ENCODE assay signal across 24 mouse cellular contexts in the genomic region with DNA sequence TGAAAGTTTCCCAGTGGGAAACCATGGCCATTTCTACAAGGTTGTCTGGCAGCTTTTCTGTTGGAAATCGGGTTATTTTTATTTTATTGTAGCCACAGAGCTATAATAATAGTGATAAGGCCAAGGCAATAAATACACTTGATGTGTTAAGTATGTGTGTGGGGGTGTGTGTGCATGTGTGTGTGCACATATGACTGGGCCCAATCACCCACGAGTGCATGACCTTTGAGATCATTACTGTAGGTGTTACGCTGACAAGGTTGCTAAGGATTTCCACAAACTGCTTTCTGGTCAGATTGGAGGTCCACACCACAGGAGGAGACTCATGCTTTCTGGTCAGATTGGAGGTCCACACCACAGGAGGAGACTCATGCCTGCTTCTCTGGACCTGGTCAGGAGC. TPM values are rescaled to one million over a fixed set of nuclear protein-coding genes. Genes with fewer than 3 reads are reported as not detected.
DNase-seq lines count a peak whose midpoint lies in the region; ATAC-seq and TF ChIP-seq lines count a peak whose summit lies in the region.
"Had no signal": no experiment of that assay in that cellular context is flagged by ENCODE, and none has a peak within 500 bp of the region (broad histone marks: within the 10 kb centered on the region; RNA-seq: fewer than 3 reads in every experiment).

No protein-coding gene starts in this region.

- H3K4me3 ChIP-seq in midbrain, embryonic 11.5 days (ENCODE audit: low read depth, low read length): no peak overlapping the region
- no peak overlapping the region for H3K4me3 ChIP-seq in midbrain, postnatal 0 days (ENCODE audit: low read depth, low read length)
- no peak overlapping the region for H3K4me3 ChIP-seq in intestine, embryonic 16.5 days (ENCODE audit: low read length)
- H3K4me3 ChIP-seq: embryonic facial prominence, embryonic 13.5 days; embryonic facial prominence, embryonic 15.5 days; erythroblast, embryonic 14.5 days; forebrain, embryonic 10.5 days; forebrain, embryonic 12.5 days had no signal

- H3K4me1 ChIP-seq in midbrain, embryonic 11.5 days (ENCODE audit: control insufficient read depth, insufficient read depth, low read length): peaks cover 5% of the 10 kb centered on the region; the same call in 1 of the 2 replicates
- H3K4me1 ChIP-seq in midbrain, postnatal 0 days (ENCODE audit: insufficient read depth, low read length): no peaks in the 10 kb centered on the region
- no peaks in the 10 kb centered on the region for H3K4me1 ChIP-seq in intestine, embryonic 16.5 days (ENCODE audit: control insufficient read depth, insufficient read depth, low read length)
- H3K4me1 ChIP-seq: embryonic facial prominence, embryonic 13.5 days; embryonic facial prominence, embryonic 15.5 days had no signal

- WGBS in midbrain, embryonic 11.5 days: 93% methylated on average over 3 of the region's 3 CpGs
- 97% methylated on average over 3 of the region's 3 CpGs for WGBS in midbrain, postnatal 0 days
- 69% methylated on average over 3 of the region's 3 CpGs for WGBS in intestine, embryonic 16.5 days

- H3K27ac ChIP-seq in midbrain, embryonic 11.5 days (ENCODE audit: low read depth, low read length): no peak overlapping the region
- H3K27ac ChIP-seq in midbrain, postnatal 0 days (ENCODE audit: low read depth, low read length): no peak overlapping the region
- no peak overlapping the region for H3K27ac ChIP-seq in intestine, embryonic 16.5 days (ENCODE audit: low read length)
- H3K27ac ChIP-seq: embryonic facial prominence, embryonic 13.5 days; embryonic facial prominence, embryonic 15.5 days; forebrain, embryonic 10.5 days; forebrain, embryonic 12.5 days had no signal

- ATAC-seq in midbrain, embryonic 11.5 days (ENCODE audit: low FRiP score): no peak
- no peak for ATAC-seq in midbrain, postnatal 0 days (ENCODE audit: low FRiP score)
- ATAC-seq in intestine, embryonic 16.5 days: peak; percentile 74
- ATAC-seq in CD4-positive, CD25-positive, alpha-beta regulatory T cell, adult 4 months: no peak
- ATAC-seq: forebrain, embryonic 14.5 days; forebrain, embryonic 16.5 days had no signal

- H3K4me2 ChIP-seq in midbrain, embryonic 11.5 days: no peak overlapping the region
- no peak overlapping the region for H3K4me2 ChIP-seq in midbrain, postnatal 0 days (ENCODE audit: low read depth, low read length, poor library complexity, severe bottlenecking)
- H3K4me2 ChIP-seq in intestine, embryonic 16.5 days (ENCODE audit: low read depth, low read length): no peak overlapping the region
- H3K4me2 ChIP-seq: embryonic facial prominence, embryonic 13.5 days; embryonic facial prominence, embryonic 15.5 days; forebrain, embryonic 12.5 days had no signal

- no peaks in the 10 kb centered on the region for H3K9me3 ChIP-seq in midbrain, embryonic 11.5 days (ENCODE audit: control insufficient read depth, low read length)
- H3K9me3 ChIP-seq in midbrain, postnatal 0 days (ENCODE audit: low read length): no peaks in the 10 kb centered on the region
- no peaks in the 10 kb centered on the region for H3K9me3 ChIP-seq in intestine, embryonic 16.5 days (ENCODE audit: control insufficient read depth, low read length)
- H3K9me3 ChIP-seq: embryonic facial prominence, embryonic 13.5 days; embryonic facial prominence, embryonic 15.5 days; forebrain, embryonic 10.5 days; forebrain, embryonic 12.5 days had no signal

- no peaks in the 10 kb centered on the region for H3K36me3 ChIP-seq in midbrain, embryonic 11.5 days (ENCODE audit: control insufficient read depth, insufficient read depth, low read length)
- H3K36me3 ChIP-seq in midbrain, postnatal 0 days (ENCODE audit: insufficient read depth, low read length): no peaks in the 10 kb centered on the region
- H3K36me3 ChIP-seq in intestine, embryonic 16.5 days (ENCODE audit: control insufficient read depth, insufficient read depth, low read length): no peaks in the 10 kb centered on the region
- H3K36me3 ChIP-seq: embryonic facial prominence, embryonic 13.5 days; embryonic facial prominence, embryonic 15.5 days; forebrain, embryonic 10.5 days; forebrain, embryonic 12.5 days had no signal

- DNase-seq in midbrain, embryonic 11.5 days (ENCODE audit: low spot score, missing footprints): peak; percentile 54
- DNase-seq in midbrain, postnatal 0 days (ENCODE audit: low spot score): no peak
- no peak for DNase-seq in spleen, postnatal 4 days (ENCODE audit: low spot score in 2 of 2)
- DNase-seq: adrenal gland, adult 2 months; adrenal gland, postnatal 10 days; adrenal gland, postnatal 25 days; cerebellum, adult 11 months; cerebellum, adult 18-20 months; cerebellum, adult 8-10 months; cerebellum, adult 9-11 months; cerebellum, postnatal 14 days; cerebellum, postnatal 36 days; embryo, embryonic 11 days had no signal

- H3K9ac ChIP-seq in midbrain, embryonic 11.5 days (ENCODE audit: low read length): no peak overlapping the region
- no peak overlapping the region for H3K9ac ChIP-seq in midbrain, postnatal 0 days (replicated peaks; ENCODE audit: low read length, poor library complexity, severe bottlenecking)
- H3K9ac ChIP-seq in intestine, embryonic 16.5 days (ENCODE audit: low read depth, low read length): no peak overlapping the region
- H3K9ac ChIP-seq: embryonic facial prominence, embryonic 13.5 days; embryonic facial prominence, embryonic 15.5 days; forebrain, embryonic 12.5 days had no signal

- no peaks in the 10 kb centered on the region for H3K27me3 ChIP-seq in midbrain, embryonic 11.5 days (ENCODE audit: control insufficient read depth, insufficient read depth, low read length)
- H3K27me3 ChIP-seq in midbrain, postnatal 0 days (ENCODE audit: insufficient read depth, low read length): no peaks in the 10 kb centered on the region
- H3K27me3 ChIP-seq in intestine, embryonic 16.5 days (replicated peaks; ENCODE audit: control insufficient read depth, insufficient read depth, low read length): no peaks in the 10 kb centered on the region
- H3K27me3 ChIP-seq: embryonic facial prominence, embryonic 13.5 days; embryonic facial prominence, embryonic 15.5 days; forebrain, embryonic 12.5 days had no signal

- TF ChIP-seq CTCF in midbrain, postnatal 0 days (IDR thresholded peaks at IDR 0.05): no peak

RNA-seq across cellular contexts. Expression of a gene that starts 18.3 kb away (rescaled TPM):
- polyA plus RNA-seq in midbrain, embryonic 11.5 days (2014; fragmentation: Nextera tagmentation; extraction: Ambion mirVana): 7.2 and 7.7 TPM in 2 replicates
- 3.6 and 6.9 TPM in 2 replicates for total RNA-seq in midbrain, postnatal 0 days (2014; rRNA removed)
- polyA plus RNA-seq in midbrain, postnatal 0 days (2015; fragmentation: Nextera tagmentation; extraction: Ambion mirVana): 2.3 and 2.8 TPM in 2 replicates
- polyA plus RNA-seq in intestine, embryonic 16.5 days (2015; fragmentation: Nextera tagmentation; extraction: Ambion mirVana): 12.7 and 13.0 TPM in 2 replicates
- 10 to 100 TPM; 15.5 to 29.8 TPM for polyA plus RNA-seq in CD4-positive, CD25-positive, alpha-beta regulatory T cell, adult 4 months (2017; shearing (Covaris generic))

RNA-seq across cellular contexts. Expression of a gene that starts 43.3 kb away (rescaled TPM):
- polyA plus RNA-seq in midbrain, embryonic 11.5 days (2014; fragmentation: Nextera tagmentation; extraction: Ambion mirVana): 5.3 and 5.9 TPM in 2 replicates
- 56.9 and 61.2 TPM in 2 replicates for total RNA-seq in midbrain, postnatal 0 days (2014; rRNA removed)
- 4.7 and 5.0 TPM in 2 replicates for polyA plus RNA-seq in midbrain, postnatal 0 days (2015; fragmentation: Nextera tagmentation; extraction: Ambion mirVana)
- 2.1 TPM in 2 replicates for polyA plus RNA-seq in intestine, embryonic 16.5 days (2015; fragmentation: Nextera tagmentation; extraction: Ambion mirVana)
- not detected for polyA plus RNA-seq in CD4-positive, CD25-positive, alpha-beta regulatory T cell, adult 4 months (2017; shearing (Covaris generic))
- total RNA-seq: common myeloid progenitor, adult 5-6 weeks; MEL had no signal
